Mouse (Mus musculus): ENCODE measurements at regions not wholly inside any gene's neighbourhood (a gene's known extent, or its start where the extent isn't known, plus 50 kb on each side); places are given as distances from the start of the nearest gene placed in this dataset.
"Not testable (repeated sequence)": the region's sequence is repeated elsewhere in the genome, so short reads cannot be mapped to it uniquely, and the experiment has no call there.

- DNase-seq (ENCODE audit: low spot score in 2 of 2) = peak in 1 of 2 experiments; percentile 41
These were observed 219.2 kb downstream of the Bcl11a start for GRCm38 (mm10) chr11:24296893-24297624.

GRCm38 (mm10) chr11:24297763-24298162, 219.9 kb downstream of the Bcl11a start:
- DNase-seq (ENCODE audit: low spot score in 2 of 2) = no peak

DNA sequence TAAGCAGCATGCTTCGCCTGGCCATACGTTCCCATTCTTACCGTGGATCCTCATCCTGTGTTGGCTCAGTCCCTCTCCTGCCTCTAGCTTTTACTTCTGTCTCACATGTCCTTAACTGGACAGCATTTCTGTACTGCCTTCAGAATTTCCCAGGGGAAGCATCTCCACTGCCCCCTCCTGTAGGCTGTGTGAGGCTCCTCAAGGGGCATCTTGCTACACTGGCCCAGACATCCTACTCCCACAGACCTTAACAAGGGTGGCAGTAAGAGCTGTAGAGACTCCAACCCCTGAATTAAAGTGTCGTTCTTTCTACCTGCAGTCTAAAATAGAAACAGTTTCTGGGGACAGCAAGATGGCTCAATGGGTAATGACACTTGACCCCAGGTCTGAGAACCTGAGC, 222.5 kb downstream of the Bcl11a start:
- DNase-seq (ENCODE audit: low spot score in 2 of 2) = no peak

- DNase-seq (ENCODE audit: low spot score in 2 of 2) = no peak
These were observed 223.3 kb downstream of the Bcl11a start for GRCm38 (mm10) chr11:24301201-24301600.

DNA sequence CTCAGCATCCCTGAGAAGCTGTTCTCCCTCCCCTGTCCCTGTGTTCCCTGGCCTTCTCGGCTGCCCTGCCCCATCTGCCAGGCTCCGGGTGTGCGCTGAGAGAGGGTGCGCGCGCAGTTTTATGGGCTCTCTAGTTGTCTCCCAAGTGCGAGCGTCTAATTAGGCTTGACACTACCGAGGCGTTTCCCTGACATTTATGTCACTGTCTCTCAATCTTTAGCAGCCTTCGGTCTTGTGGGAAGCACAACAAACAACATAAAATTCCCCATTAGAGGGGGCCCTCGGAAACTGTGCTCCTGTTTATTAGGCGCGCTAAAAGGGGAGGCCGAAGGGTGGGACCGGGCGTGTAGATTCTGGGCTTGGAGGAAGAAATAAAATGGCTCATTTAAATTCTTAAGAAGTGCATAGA, 227.3 kb downstream of the Bcl11a start:
- DNase-seq (ENCODE audit: low spot score in 2 of 2) = peak; percentile 59 to 65

DNA sequence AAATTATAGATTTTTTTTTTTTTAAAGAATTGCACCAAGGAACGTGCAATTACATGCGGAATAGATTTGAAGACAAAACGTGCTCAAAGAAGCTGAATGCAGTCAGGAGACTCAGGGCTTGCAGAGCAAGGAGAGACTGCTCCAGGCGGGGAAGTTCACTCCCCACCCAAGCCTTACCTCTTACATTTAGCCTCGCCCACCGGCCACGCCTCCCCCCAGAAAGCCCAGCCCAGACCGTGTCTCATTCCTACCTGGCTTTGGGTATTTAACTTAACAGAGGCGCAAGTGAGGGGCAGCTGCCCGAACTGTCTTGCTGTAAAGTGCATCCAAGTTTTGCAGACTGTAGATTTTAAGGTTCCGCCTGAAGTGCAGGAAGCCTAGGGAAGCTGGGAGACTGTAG, 227.8 kb downstream of the Bcl11a start:
- no peak for DNase-seq (ENCODE audit: low spot score in 2 of 2)

DNA sequence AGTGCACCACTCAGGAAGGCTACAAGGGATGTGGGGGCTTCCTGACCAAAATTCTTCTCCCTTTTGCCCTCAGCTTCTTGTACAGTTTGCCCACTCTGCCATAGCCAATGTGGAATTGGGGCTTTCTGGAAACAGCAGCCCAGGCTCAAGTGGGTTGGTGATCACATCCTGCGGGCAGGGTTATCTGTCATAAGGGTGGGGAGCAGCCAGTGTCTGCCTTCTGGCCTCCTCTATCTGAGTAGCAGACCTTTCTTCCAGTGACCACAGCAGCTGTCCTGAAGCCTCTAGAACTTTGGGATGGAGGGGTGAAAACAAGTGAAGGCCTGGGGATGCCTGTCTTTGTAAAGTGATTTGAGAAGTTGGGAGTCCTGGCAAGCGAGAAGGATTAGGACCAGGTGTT, 228.2 kb downstream of the Bcl11a start:
- no peak for DNase-seq (ENCODE audit: low spot score in 2 of 2)

DNA sequence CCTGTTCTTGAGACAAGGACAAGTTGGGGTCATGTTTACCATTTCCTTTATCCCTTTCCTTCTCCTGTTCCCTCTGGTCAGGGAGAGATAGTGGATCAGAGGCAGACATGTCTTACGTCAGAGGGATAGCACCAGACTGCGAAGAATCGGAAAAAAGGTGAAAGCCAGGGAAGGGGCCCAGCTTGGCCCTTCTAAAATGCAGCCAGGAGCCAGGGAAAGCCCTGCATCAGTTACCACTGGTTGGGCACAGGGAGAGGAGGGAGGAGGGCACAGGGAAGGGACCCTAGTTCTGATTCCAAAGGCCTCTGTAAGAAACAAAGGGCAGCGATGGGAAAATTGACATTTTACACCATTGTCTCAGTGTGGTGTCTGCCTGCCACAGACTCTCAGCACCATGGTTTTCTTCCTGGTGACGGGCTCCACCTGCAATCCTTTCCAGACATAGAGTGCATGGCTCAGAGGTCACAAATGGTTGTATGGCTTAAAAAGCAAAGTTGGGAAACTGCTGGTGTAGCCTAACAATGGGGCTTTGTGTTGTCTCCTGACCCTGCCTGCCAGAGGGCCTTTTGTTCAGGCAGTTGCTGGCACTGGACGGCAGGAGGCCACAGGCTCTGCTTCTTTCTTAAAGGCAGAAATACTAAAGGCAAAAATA, 229.9 kb downstream of the Bcl11a start:
- no peak for DNase-seq (ENCODE audit: low spot score in 2 of 2)

DNA sequence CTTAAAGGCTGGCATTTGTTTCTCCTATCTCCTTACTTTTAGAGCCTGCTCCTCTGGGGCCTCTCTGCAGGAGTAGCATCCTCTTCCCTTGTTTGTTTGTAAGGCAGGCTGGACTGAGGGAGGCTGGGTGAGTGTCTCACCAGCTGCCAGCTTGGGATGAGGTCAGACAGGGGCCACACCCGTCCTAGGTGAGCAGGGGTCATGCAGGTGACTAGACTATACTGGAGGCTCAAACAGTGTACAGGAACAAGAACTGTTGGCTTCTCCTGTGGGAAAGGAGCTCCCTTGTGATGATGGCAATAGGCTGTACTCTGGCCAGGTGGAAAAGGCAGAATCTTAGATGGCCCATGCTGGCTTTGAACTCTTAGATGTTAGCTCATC, 230.4 kb downstream of the Bcl11a start:
- no peak for DNase-seq (ENCODE audit: low spot score in 2 of 2)

- DNase-seq (ENCODE audit: low spot score in 2 of 2) = no peak
These were observed 236.2 kb downstream of the Bcl11a start for GRCm38 (mm10) chr11:24314046-24314445.

- DNase-seq (ENCODE audit: low spot score in 2 of 2) = no peak
These were observed 237.7 kb downstream of the Bcl11a start for GRCm38 (mm10) chr11:24315582-24315981.

- peak; percentile 63 to 67 for DNase-seq (ENCODE audit: low spot score in 2 of 2)
These were observed 238.3 kb downstream of the Bcl11a start for GRCm38 (mm10) chr11:24316198-24316597.

- DNase-seq (ENCODE audit: low spot score in 2 of 2) = no peak
These were observed 240.3 kb downstream of the Bcl11a start for GRCm38 (mm10) chr11:24317989-24318735.

DNA sequence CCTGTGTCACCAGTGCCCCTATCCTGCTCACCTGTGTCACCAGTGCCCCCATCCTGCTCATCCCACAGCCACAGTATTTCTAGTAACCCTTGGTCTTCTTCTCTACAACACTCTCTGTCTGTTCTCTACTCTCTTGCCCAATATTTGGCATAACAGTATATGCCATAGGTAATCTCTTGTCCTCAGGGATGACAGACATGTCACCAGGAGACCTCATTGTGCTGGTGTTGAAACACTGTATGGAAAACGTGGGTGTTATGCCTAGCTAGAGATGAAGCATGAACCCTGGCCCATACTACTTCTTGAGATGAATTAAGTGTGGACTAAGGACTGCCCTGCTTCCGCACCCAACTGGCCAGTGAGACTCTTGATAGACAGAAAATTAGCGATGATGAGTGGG, 241.4 kb downstream of the Bcl11a start:
- DNase-seq (ENCODE audit: low spot score in 2 of 2) = no peak

GRCm38 (mm10) chr11:24322412-24322811, 244.6 kb downstream of the Bcl11a start:
- not testable (repeated sequence) for DNase-seq (ENCODE audit: low spot score in 2 of 2)

- no peak for DNase-seq (ENCODE audit: low spot score in 2 of 2)
These were observed 250.6 kb downstream of the Bcl11a start for GRCm38 (mm10) chr11:24328481-24328880.

DNA sequence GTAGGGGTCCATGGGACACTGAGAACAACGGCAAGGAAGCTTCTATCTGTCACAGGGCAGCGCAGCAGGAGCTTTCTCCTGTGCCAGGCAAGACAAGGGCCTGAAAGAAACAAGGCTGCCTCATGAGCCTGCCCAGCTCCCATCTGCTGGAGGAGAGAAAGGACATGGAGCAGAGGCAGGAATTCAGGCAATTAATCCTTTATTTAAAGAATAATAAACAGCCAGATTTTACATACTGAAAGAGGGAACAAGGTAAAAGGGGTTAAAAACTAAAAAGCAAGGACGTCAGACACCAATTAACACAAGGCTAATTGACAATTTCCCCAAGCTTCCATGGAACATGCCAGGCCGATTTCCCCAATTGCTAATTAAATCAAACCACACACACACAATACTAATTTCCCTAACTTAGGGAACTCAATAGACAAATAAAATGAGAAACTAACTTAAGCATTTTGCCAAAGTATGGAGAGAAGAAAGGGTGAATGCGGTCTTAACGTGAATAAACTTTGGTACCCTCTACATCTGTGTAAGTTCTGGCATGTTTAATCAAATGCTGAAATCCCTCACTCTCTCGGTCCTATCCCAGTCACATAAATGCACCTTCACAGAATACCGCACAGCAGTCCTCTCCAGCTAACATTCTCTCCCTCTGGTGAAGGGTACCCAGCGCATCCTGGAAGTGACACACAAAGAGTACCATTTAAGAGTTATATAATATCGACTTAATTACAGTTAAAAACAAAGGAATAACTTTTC, 252.7 kb downstream of the Bcl11a start:
- DNase-seq (ENCODE audit: low spot score in 2 of 2) = no peak

DNA sequence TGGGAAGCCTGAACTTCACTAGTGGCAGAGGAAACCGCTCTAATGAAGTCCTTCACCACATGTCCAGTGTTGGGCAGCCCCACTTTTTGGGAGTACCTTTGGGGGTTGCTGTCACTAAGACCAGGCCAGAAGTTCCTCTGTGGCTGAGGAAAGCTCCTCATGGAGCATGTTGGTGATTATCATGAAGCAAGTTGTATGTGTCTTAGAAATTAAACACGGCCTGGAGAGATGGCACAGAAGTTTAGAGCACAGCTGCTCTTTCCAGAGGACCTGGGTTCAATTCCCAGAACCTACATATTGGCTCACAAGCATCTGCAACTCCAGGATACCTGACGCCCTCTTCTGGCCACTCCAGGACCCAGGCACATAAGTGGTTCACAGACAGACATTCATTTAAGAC, 254.4 kb downstream of the Bcl11a start:
- no peak for DNase-seq (ENCODE audit: low spot score in 2 of 2)

GRCm38 (mm10) chr11:24333111-24333510, 255.3 kb downstream of the Bcl11a start:
- no peak for DNase-seq (ENCODE audit: low spot score in 2 of 2)

GRCm38 (mm10) chr11:24335256-24335655, 257.4 kb downstream of the Bcl11a start:
- no peak for DNase-seq (ENCODE audit: low spot score in 2 of 2)

DNA sequence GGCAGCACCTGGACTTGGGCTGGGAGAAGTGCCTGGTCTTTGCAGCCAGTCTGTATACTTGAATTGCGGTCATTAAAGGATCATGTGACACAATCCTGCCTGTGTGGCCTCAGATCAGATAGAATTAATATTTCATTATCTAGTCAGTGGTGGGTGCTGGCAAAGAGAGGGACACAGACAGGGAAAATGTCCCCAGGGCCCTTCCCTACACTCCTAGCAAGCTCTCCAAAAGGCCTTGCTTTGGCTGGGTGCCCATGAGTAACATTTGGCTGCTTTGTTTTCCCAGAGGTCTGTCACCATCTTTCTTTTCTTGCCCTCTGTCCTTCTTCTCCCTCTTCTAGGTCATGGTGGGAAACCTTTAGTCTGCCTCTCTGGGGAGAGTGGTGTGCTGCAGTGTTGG, 260.3 kb downstream of the Bcl11a start:
- DNase-seq (ENCODE audit: low spot score in 2 of 2) = no peak

DNA sequence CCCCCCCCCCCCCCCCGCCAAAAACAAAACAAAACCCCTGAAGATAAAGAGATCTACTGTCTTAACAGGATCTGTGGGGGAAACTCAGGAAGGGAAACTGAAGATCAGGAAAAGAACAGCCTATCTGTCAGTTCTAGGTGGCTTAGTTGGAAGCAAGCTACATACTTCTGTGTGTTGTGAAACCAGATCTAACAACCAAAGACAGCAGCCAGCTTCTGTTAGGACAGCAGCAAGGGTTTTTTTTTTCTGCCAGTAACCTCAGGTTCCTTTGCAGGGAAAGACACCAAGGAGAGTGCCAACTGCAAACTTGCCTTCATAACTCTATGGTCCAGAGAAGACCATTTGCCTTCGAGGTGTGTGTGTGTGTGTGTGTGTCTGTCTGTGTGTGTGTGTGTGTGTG, 261.2 kb downstream of the Bcl11a start:
- no peak for DNase-seq (ENCODE audit: low spot score in 2 of 2)
